Mouse (Mus musculus) thymus, adult 2 months (tissue): ENCODE results near the gene Tenm2. TPM values are rescaled to one million over a fixed set of nuclear protein-coding genes. Genes with fewer than 3 reads are reported as not detected.

Experiments used
- DNase-seq: peaks from one replicate; pipeline ENCODE4 v3.0.0; 2021
- H3K27ac ChIP-seq: fragments of 200-500 bp; 2 replicates; pipeline ENCODE4 v1.5.1; 2012; ENCODE audit warnings: low read length, control low read depth; ENCODE audit not compliant: control insufficient read depth, insufficient read depth
- H3K27me3 ChIP-seq: fragments of 200-500 bp; 2 replicates; pipeline ENCODE4 v1.6.1; 2012; ENCODE audit warnings: mild to moderate bottlenecking, low read length, moderate library complexity, mixed read lengths; ENCODE audit not compliant: control insufficient read depth, insufficient read depth
- H3K36me3 ChIP-seq: fragments of 200-500 bp; 2 replicates; pipeline ENCODE4 v1.6.1; 2012; ENCODE audit warnings: mild to moderate bottlenecking, low read length, moderate library complexity; ENCODE audit not compliant: control insufficient read depth, insufficient read depth
- H3K4me1 ChIP-seq: fragments of 200-500 bp; replicated peaks from 2 replicates; pipeline ENCODE4 v1.6.1; 2012; ENCODE audit warnings: low read length; ENCODE audit not compliant: control insufficient read depth, insufficient read depth
- H3K4me3 ChIP-seq: fragments of 200-500 bp; 2 replicates; pipeline ENCODE4 v1.5.1; 2012; ENCODE audit warnings: mild to moderate bottlenecking, low read length, control low read depth, moderate library complexity; ENCODE audit not compliant: control insufficient read depth, insufficient read depth
- CTCF ChIP-seq: fragments of 200-500 bp; IDR thresholded peaks from 2 replicates; pipeline ENCODE4 v1.5.1; 2012; ENCODE audit warnings: mild to moderate bottlenecking, control low read depth, low read length, moderate library complexity, borderline replicate concordance; ENCODE audit not compliant: control insufficient read depth, poor library complexity, insufficient read depth; ENCODE audit errors: extremely low read depth
- POLR2A ChIP-seq: fragments of 200-500 bp; IDR thresholded peaks from 2 replicates; pipeline ENCODE4 v1.6.1; 2012; ENCODE audit warnings: mild to moderate bottlenecking, low read length, control low read depth, moderate library complexity; ENCODE audit not compliant: control insufficient read depth, poor library complexity, insufficient read depth; ENCODE audit errors: extremely low read depth
- WGBS: fragments of 180-500 bp; shearing (Covaris S2); methylation state at CpG from one replicate; pipeline ENCODE4 v1.1.7; 2018; 5-methylcytosine and 5-hydroxymethylcytosine counted together
- polyA plus RNA-seq: library from polyadenylated mRNA; depleted of rRNA; stranded (reverse); fragments of >200 nt; gene quantifications from 2 replicates; pipeline ENCODE4 v1.2.3, GENCODE M21; 2012

Gene Tenm2
- polyA plus RNA-seq, 1 experiment = 0.70 TPM

GRCm38 (mm10) chr11:36036061-36036695, 1199.6 kb downstream of the Tenm2 start:
- Histone ChIP-seq H3K27ac (no peak overlapping the region), H3K4me3 (no peak overlapping the region), H3K36me3 (no peaks in the 10 kb centered on the region), H3K27me3 (no peaks in the 10 kb centered on the region), H3K4me1 (no peaks in the 10 kb centered on the region)
- TF ChIP-seq CTCF = no peak
- no peak for TF ChIP-seq POLR2A
- WGBS = 34% methylated on average over 7 of the region's 7 CpGs
- no peak for DNase-seq

GRCm38 (mm10) chr11:36031751-36032150, 1204.0 kb downstream of the Tenm2 start:
- no peak for TF ChIP-seq CTCF
- TF ChIP-seq POLR2A = no peak
- Histone ChIP-seq H3K27me3 (no peaks in the 10 kb centered on the region), H3K36me3 (no peaks in the 10 kb centered on the region), H3K27ac (no peak overlapping the region), H3K4me3 (no peak overlapping the region), H3K4me1 (no peaks in the 10 kb centered on the region)
- no peak for DNase-seq
- 36% methylated on average over 9 of the region's 9 CpGs for WGBS

GRCm38 (mm10) chr11:36020009-36020408, 1215.8 kb downstream of the Tenm2 start:
- Histone ChIP-seq H3K27ac (no peak overlapping the region), H3K27me3 (no peaks in the 10 kb centered on the region), H3K4me1 (no peaks in the 10 kb centered on the region), H3K4me3 (no peak overlapping the region), H3K36me3 (no peaks in the 10 kb centered on the region)
- 65% methylated on average over 3 of the region's 3 CpGs for WGBS
- TF ChIP-seq POLR2A (no peak), CTCF (no peak)
- no peak for DNase-seq

GRCm38 (mm10) chr11:36013179-36013578, 1222.6 kb downstream of the Tenm2 start:
- no peak for DNase-seq
- Histone ChIP-seq H3K27me3 (no peaks in the 10 kb centered on the region), H3K27ac (no peak overlapping the region), H3K36me3 (no peaks in the 10 kb centered on the region), H3K4me1 (no peaks in the 10 kb centered on the region), H3K4me3 (no peak overlapping the region)
- 72% methylated on average over 4 of the region's 4 CpGs for WGBS
- TF ChIP-seq POLR2A (no peak), CTCF (no peak)

DNA sequence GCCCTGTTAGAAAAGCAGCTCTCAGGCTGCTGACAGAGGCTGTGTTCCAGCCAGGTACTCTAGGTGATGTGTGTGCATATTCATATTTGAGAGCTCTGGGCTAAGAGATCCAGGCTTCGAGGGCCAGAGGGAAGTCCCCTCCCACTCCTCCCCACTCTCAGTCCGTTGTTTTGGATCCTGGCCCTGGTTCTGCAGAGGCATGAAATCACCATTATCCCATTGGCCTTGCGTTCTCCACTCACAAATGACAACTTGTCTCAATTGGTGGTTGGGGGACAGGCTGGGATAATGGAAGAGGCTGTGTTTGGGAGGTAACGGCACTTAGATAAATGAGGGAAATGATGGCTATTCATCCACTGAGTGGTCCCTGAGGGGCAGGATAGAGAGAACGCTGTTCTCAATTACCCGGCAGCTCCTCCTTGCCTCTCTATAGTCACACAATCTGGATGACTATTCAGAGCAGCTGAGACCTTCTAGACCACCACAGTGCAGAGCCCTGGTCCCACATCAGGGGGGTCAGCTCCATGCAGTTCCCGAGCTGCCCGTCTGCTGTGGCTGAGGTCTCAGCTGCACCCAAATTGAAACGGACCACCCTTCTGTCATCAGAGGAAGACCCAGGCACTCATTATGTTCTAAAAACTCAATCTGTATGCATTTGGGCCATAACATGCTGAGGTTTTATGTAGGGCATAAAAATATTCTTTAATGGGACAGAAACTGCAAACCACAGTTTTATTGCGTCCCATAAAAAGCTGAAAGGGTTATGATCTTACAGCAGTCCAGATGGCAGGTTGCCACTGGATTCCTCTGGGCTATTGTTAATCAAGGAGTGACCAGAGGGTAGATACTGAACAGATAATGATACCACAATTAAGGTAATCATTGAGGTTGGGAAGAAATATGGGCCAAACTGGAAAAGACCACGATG, 1226.2 kb downstream of the Tenm2 start:
- no peak overlapping the region for H3K4me3 ChIP-seq
- H3K27me3 ChIP-seq = no peaks in the 10 kb centered on the region
- DNase-seq = no peak
- no peaks in the 10 kb centered on the region for H3K4me1 ChIP-seq
- H3K27ac ChIP-seq = no peak overlapping the region
- WGBS = 84% methylated on average over 11 of the region's 11 CpGs
- H3K36me3 ChIP-seq = no peaks in the 10 kb centered on the region
- TF ChIP-seq CTCF (no peak), POLR2A (no peak)

DNA sequence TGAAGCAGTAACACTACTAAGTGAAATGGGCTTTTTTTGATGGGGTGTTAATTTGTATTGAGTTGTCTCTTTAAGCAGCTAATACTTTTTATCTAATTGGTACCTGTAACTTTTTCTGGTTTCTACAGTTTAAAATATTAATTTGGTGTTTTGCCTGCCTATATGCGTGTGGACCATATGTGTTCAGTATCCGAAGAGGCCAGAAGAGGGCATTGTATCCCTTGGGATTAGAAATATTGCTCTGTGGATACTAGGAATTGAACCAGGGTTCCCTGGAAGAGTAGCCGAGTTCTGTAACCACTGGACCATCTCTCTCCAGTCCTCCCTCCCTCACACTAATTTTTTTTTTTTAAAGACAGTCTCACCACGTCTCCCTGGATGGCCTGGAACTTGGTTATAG, 1232.9 kb downstream of the Tenm2 start:
- H3K4me3 ChIP-seq = no peak overlapping the region
- no peaks in the 10 kb centered on the region for H3K36me3 ChIP-seq
- DNase-seq = no peak
- TF ChIP-seq CTCF (no peak), POLR2A (no peak)
- WGBS = 66% methylated on average over 4 of the region's 4 CpGs
- H3K27me3 ChIP-seq = no peaks in the 10 kb centered on the region
- no peaks in the 10 kb centered on the region for H3K4me1 ChIP-seq
- no peak overlapping the region for H3K27ac ChIP-seq
